Comparison of ENCODE assay signal across 8 mouse cellular contexts in the genomic region with DNA sequence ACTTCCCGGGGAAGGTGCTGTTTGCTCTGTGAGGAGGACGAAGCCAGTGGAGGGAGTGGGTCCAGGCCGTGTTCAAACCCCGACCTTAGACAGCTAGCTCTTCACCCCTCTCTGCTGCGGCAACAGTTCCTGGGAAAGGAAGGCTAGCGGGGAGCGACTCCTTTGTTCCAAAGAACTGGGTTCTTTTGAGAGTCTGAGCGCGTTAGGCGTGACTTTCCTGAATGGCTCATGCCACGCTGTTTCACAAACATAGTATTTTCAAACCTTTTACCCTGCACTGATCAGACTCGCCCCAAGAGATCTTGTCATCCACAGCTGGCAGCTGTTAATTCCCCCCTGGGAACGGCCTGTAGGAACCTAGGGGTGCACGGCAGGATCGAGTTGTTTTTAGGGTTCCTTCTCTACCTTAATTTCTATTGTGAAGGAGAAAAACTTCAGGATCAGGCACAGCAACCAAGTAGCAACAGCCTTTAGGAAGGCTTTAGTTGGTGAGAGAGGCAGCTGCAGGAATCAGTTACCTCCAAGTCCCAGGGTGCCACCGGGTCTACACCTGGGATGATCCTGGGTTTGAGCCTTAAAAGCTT. TPM values are rescaled to one million over a fixed set of nuclear protein-coding genes. Genes with fewer than 3 reads are reported as not detected.
DNase-seq lines count a peak whose midpoint lies in the region; ATAC-seq and TF ChIP-seq lines count a peak whose summit lies in the region.

No protein-coding gene starts in this region.

- ATAC-seq in erythroid progenitor cell, adult 5-6 weeks (replicated peaks; ENCODE audit: low FRiP score, poor library complexity, severe bottlenecking): 0 out of 2 replicates have a peak, but pooled peaks have one; percentile 25

- H3K36me3 ChIP-seq in E14TG2a.4 (ENCODE audit: insufficient read depth, low read length) (peaks cover 18% of the 10 kb centered on the region; the same call in 1 of the 2 replicates), myocyte (ENCODE audit: control insufficient read depth, insufficient read depth) (peaks cover 6% of the 10 kb centered on the region)

- peak overlapping the region; percentile 87 for H3K4me3 ChIP-seq in E14TG2a.4 (replicated peaks; ENCODE audit: low read length)
- peak overlapping the region; percentile 81 for H3K4me3 ChIP-seq in myocyte

- H3K4me2 ChIP-seq in myocyte (ENCODE audit: low read depth): peak overlapping the region; percentile 90

- H3K27me3 ChIP-seq in E14TG2a.4 (ENCODE audit: insufficient read depth, low read length) (peaks cover 90% of the 10 kb centered on the region), myocyte (ENCODE audit: control insufficient read depth, insufficient read depth, insufficient read length) (no peaks in the 10 kb centered on the region)

- no peak for TF ChIP-seq CTCF in E14TG2a.4 (conservative IDR thresholded peaks at IDR 0.05; ENCODE audit: low read length)

- TF ChIP-seq POLR2A in myocyte (IDR thresholded peaks at IDR 0.05; ENCODE audit: insufficient read length, low read depth): no peak

- peaks cover 44% of the 10 kb centered on the region for H3K4me1 ChIP-seq in E14TG2a.4 (replicated peaks; ENCODE audit: low read depth, low read length)

- no peaks in the 10 kb centered on the region for H3K79me2 ChIP-seq in myocyte (ENCODE audit: control insufficient read depth, insufficient read depth)

- peak; percentile 27 for DNase-seq in embryo, embryonic 9.5 days (ENCODE audit: extremely low spot score)
- DNase-seq in embryo, embryonic 11 days: no peak
- peak; percentile 37 for DNase-seq in kidney, postnatal 10 days
- DNase-seq in gastrocnemius, adult 18-20 months (ENCODE audit: low spot score): no peak
- DNase-seq in gastrocnemius, adult 8-10 months (ENCODE audit: low spot score in 2 of 2): no peak

- H3ac ChIP-seq in myocyte (ENCODE audit: control insufficient read depth, insufficient read length): peak overlapping the region; percentile 86

- H3K9me3 ChIP-seq in E14TG2a.4 (ENCODE audit: low read length): no peaks in the 10 kb centered on the region

TF ChIP-seq in myocyte, 11 proteins besides CTCF, POLR2A, EP300 and RAD21:
- no peak for TF ChIP-seq E2F4 (IDR thresholded peaks at IDR 0.05; ENCODE audit: insufficient read depth)
- no peak for TF ChIP-seq MYOG (IDR thresholded peaks at IDR 0.05; ENCODE audit: control insufficient read depth in 1 of 3, insufficient read depth in 1 of 3, insufficient read length in 2 of 3, low read depth in 2 of 3)
- TF ChIP-seq CEBPB (IDR thresholded peaks at IDR 0.05; ENCODE audit: insufficient read depth, poor library complexity, severe bottlenecking): no peak
- no peak for TF ChIP-seq MYOD1 (IDR thresholded peaks at IDR 0.05; ENCODE audit: control insufficient read depth in 1 of 3, insufficient read length in 2 of 3, low read depth in 2 of 3)
- no peak for TF ChIP-seq USF1 (IDR thresholded peaks at IDR 0.05; ENCODE audit: low read depth)
- TF ChIP-seq TCF12 (IDR thresholded peaks at IDR 0.05; ENCODE audit: insufficient read depth, poor library complexity, severe bottlenecking): no peak
- TF ChIP-seq SRF (IDR thresholded peaks at IDR 0.05; ENCODE audit: control insufficient read depth, insufficient read length, low read depth): no peak
- TF ChIP-seq MAX (IDR thresholded peaks at IDR 0.05; ENCODE audit: low read depth): no peak
- TF ChIP-seq POLR2AphosphoS2 (IDR thresholded peaks at IDR 0.05; ENCODE audit: insufficient read length, low read depth): no peak
- TF ChIP-seq REST (IDR thresholded peaks at IDR 0.05; ENCODE audit: insufficient read depth, insufficient read length): no peak
- no peak for TF ChIP-seq TCF3 (IDR thresholded peaks at IDR 0.05; ENCODE audit: insufficient read length, low read depth)
TF ChIP-seq in myocyte: peak in this region for 0.

RNA-seq across cellular contexts. Expression of gene Eef2k, which starts 1.3 kb away (rescaled TPM):
- total RNA-seq in erythroid progenitor cell, adult 5-6 weeks (2015; ENCODE audit: low replicate concordance): 35.6 and 62.3 TPM in 2 replicates
- 80.2 and 225 TPM in 2 replicates for total RNA-seq in erythroid progenitor cell, adult 5-6 weeks (2017; ENCODE audit: low replicate concordance)
- polyA plus RNA-seq in myocyte (2012; fragmentation: generic; extraction: Trizol): 32.3 TPM
- total RNA-seq in gastrocnemius, adult 18-20 months (2021): 10 to 100 TPM; 59.7 to 60.4 TPM
- 10 to 100 TPM; 60.0 to 79.0 (median 75.1) TPM for total RNA-seq in gastrocnemius, adult 8-10 months (2022)

RNA-seq across cellular contexts. Expression of gene Gm5737, which starts 31.8 kb away (rescaled TPM):
- not detected in 2 replicates for total RNA-seq in erythroid progenitor cell, adult 5-6 weeks (2015; ENCODE audit: low replicate concordance)
- total RNA-seq in erythroid progenitor cell, adult 5-6 weeks (2017; ENCODE audit: low replicate concordance): not detected in 2 replicates
- polyA plus RNA-seq in myocyte (2012; fragmentation: generic; extraction: Trizol): not detected
- under 1 TPM in 1 of 2 experiments, not detected in 1; 0.47 TPM for total RNA-seq in gastrocnemius, adult 18-20 months (2021)
- total RNA-seq in gastrocnemius, adult 8-10 months (2022): under 1 TPM in 3 of 4 experiments, not detected in 1; 0.21 to 0.38 (median 0.27) TPM

Comparison
In these comparisons a context has a peak if more than half of its experiments do, and no peak if none do; other contexts are left out.
1. DNase-seq: peak in embryo, embryonic 9.5 days (single experiment) and kidney, postnatal 10 days (single experiment); none in embryo, embryonic 11 days (single experiment), gastrocnemius, adult 18-20 months (single experiment) and gastrocnemius, adult 8-10 months (0 of 2).